Mouse (Mus musculus): ENCODE results near the gene Ccdc146. TPM values are rescaled to one million over a fixed set of nuclear protein-coding genes. Genes with fewer than 3 reads are reported as not detected.

Ccdc146 gene
- total RNA-seq, 2 experiments from 2014 or later = not detected

Other genes with a start within 250 kb of the Ccdc146 start
- 3.2 and 7.5 TPM in 2 replicates for gene Gsap, start 238.4 kb downstream of the Ccdc146 start, total RNA-seq (2015; ENCODE audit: low replicate concordance)
- gene Gsap, start 238.4 kb downstream of the Ccdc146 start, total RNA-seq (2017; ENCODE audit: low replicate concordance) = 2.3 and 3.9 TPM in 2 replicates
- 5.8 and 14.7 TPM in 2 replicates for gene Fgl2, start 52.0 kb downstream of the Ccdc146 start, total RNA-seq (2015; ENCODE audit: low replicate concordance)
- 4.1 and 6.4 TPM in 2 replicates for gene Fgl2, start 52.0 kb downstream of the Ccdc146 start, total RNA-seq (2017; ENCODE audit: low replicate concordance)
- gene Fam185a, start 281 bp upstream of the Ccdc146 start, total RNA-seq (2015; ENCODE audit: low replicate concordance) = 0.72 and 1.3 TPM in 2 replicates
- 0.90 and 2.6 TPM in 2 replicates for gene Fam185a, start 281 bp upstream of the Ccdc146 start, total RNA-seq (2017; ENCODE audit: low replicate concordance)
- not detected in 2 replicates for gene Lrrc17, start 118.9 kb upstream of the Ccdc146 start, total RNA-seq (2015; ENCODE audit: low replicate concordance)
- not detected in 2 replicates for gene Lrrc17, start 118.9 kb upstream of the Ccdc146 start, total RNA-seq (2017; ENCODE audit: low replicate concordance)
- gene Fbxl13, start 221.0 kb upstream of the Ccdc146 start, total RNA-seq (2015; ENCODE audit: low replicate concordance) = not detected in 2 replicates
- not detected in 2 replicates for gene Fbxl13, start 221.0 kb upstream of the Ccdc146 start, total RNA-seq (2017; ENCODE audit: low replicate concordance)
- 4.6 and 6.8 TPM in 2 replicates for gene Armc10, start 221.1 kb upstream of the Ccdc146 start, total RNA-seq (2015; ENCODE audit: low replicate concordance)
- gene Armc10, start 221.1 kb upstream of the Ccdc146 start, total RNA-seq (2017; ENCODE audit: low replicate concordance) = 4.5 and 5.9 TPM in 2 replicates